In genomic region chr8:94770945-94771344, GRCm38 (mm10) we compare ENCODE assay signal across 9 mouse cellular contexts. TPM values are rescaled to one million over a fixed set of nuclear protein-coding genes. Genes with fewer than 3 reads are reported as not detected.
DNase-seq lines count a peak whose midpoint lies in the region; ATAC-seq and TF ChIP-seq lines count a peak whose summit lies in the region.
"Had no signal": no experiment of that assay in that cellular context is flagged by ENCODE, and none has a peak within 500 bp of the region (broad histone marks: within the 10 kb centered on the region; RNA-seq: fewer than 3 reads in every experiment).

No protein-coding gene starts in this region.

- no peak for TF ChIP-seq CTCF in kidney, adult 2 months (conservative IDR thresholded peaks at IDR 0.05; ENCODE audit: insufficient read depth, insufficient read length, low read depth, low read length)

- 71% methylated on average over 6 of the region's 6 CpGs for WGBS in hindbrain, embryonic 10.5 days
- 32% methylated on average over 6 of the region's 6 CpGs for WGBS in hindbrain, embryonic 13.5 days
- 15% methylated on average over 6 of the region's 6 CpGs for WGBS in kidney, adult 2 months

- H3K4me3 ChIP-seq in hindbrain, embryonic 10.5 days: no peak overlapping the region
- no peak overlapping the region for H3K4me3 ChIP-seq in hindbrain, embryonic 13.5 days
- H3K4me3 ChIP-seq in kidney, adult 2 months (ENCODE audit: insufficient read depth, low read depth, low read length): no peak overlapping the region

- H3K27me3 ChIP-seq in hindbrain, embryonic 10.5 days (ENCODE audit: insufficient read depth, poor library complexity, severe bottlenecking): peaks cover 63% of the 10 kb centered on the region
- peaks cover 25% of the 10 kb centered on the region for H3K27me3 ChIP-seq in hindbrain, embryonic 13.5 days
- H3K27me3 ChIP-seq in kidney, adult 2 months (replicated peaks; ENCODE audit: control insufficient read depth, insufficient read depth, low read length): no peaks in the 10 kb centered on the region

- no peak overlapping the region for H3K4me2 ChIP-seq in hindbrain, embryonic 13.5 days

- peaks cover 34% of the 10 kb centered on the region for H3K4me1 ChIP-seq in hindbrain, embryonic 10.5 days (replicated peaks)
- peaks cover 36% of the 10 kb centered on the region for H3K4me1 ChIP-seq in hindbrain, embryonic 13.5 days (replicated peaks)
- peaks cover 13% of the 10 kb centered on the region for H3K4me1 ChIP-seq in kidney, adult 2 months (ENCODE audit: control insufficient read depth, insufficient read depth, low read length)

- H3K36me3 ChIP-seq in hindbrain, embryonic 10.5 days: no peaks in the 10 kb centered on the region
- no peaks in the 10 kb centered on the region for H3K36me3 ChIP-seq in hindbrain, embryonic 13.5 days
- H3K36me3 ChIP-seq in kidney, adult 2 months (ENCODE audit: control insufficient read depth, insufficient read depth, low read length): no peaks in the 10 kb centered on the region
- H3K36me3 ChIP-seq: embryonic facial prominence, embryonic 12.5 days had no signal

- no peak overlapping the region for H3K9ac ChIP-seq in hindbrain, embryonic 13.5 days

- H3K9me3 ChIP-seq in hindbrain, embryonic 10.5 days: no peaks in the 10 kb centered on the region
- no peaks in the 10 kb centered on the region for H3K9me3 ChIP-seq in hindbrain, embryonic 13.5 days
- H3K9me3 ChIP-seq: embryonic facial prominence, embryonic 12.5 days had no signal

- TF ChIP-seq POLR2A in kidney, adult 2 months (IDR thresholded peaks at IDR 0.05; ENCODE audit: low read depth, low read length): no peak

- peak overlapping the region; percentile 88; the same call in 1 of the 2 replicates for H3K27ac ChIP-seq in hindbrain, embryonic 10.5 days
- H3K27ac ChIP-seq in hindbrain, embryonic 13.5 days: no peak overlapping the region
- H3K27ac ChIP-seq in kidney, adult 2 months (ENCODE audit: insufficient read depth, low read depth, low read length): no peak overlapping the region
- H3K27ac ChIP-seq: embryonic facial prominence, embryonic 12.5 days had no signal

- ATAC-seq in hindbrain, embryonic 13.5 days (ENCODE audit: low FRiP score): no peak

- DNase-seq in hindbrain, embryonic 10.5 days (ENCODE audit: low spot score): no peak
- DNase-seq in adrenal gland, postnatal 36 days: peak; percentile 54 to 77
- DNase-seq in kidney, adult 2 months: peak; percentile 79
- DNase-seq in lung, postnatal 10 days: peak; percentile 78
- peak; percentile 51 to 72 for DNase-seq in urinary bladder, postnatal 4 days (ENCODE audit: low spot score in 2 of 2)
- no peak for DNase-seq in thymus, postnatal 4 days
- no peak for DNase-seq in embryo, embryonic 10.5 days (ENCODE audit: low spot score)

RNA-seq across cellular contexts. Expression of gene Cx3cl1, which starts 0.9 kb away (rescaled TPM):
- 12.2 and 13.3 TPM in 2 replicates for polyA plus RNA-seq in hindbrain, embryonic 10.5 days (2016; fragmentation: Nextera tagmentation; extraction: Ambion mirVana)
- 15.0 and 15.8 TPM in 2 replicates for polyA plus RNA-seq in hindbrain, embryonic 13.5 days (2015; fragmentation: Nextera tagmentation; extraction: Ambion mirVana)
- total RNA-seq in adrenal gland, postnatal 36 days (2021): 10 to 100 TPM; 26.2 to 35.5 TPM
- polyA plus RNA-seq in kidney, adult 2 months (2012; rRNA removed): 148 and 169 TPM in 2 replicates

RNA-seq across cellular contexts. Expression of gene Ccl22, which starts 25.6 kb away (rescaled TPM):
- not detected in 2 replicates for polyA plus RNA-seq in hindbrain, embryonic 10.5 days (2016; fragmentation: Nextera tagmentation; extraction: Ambion mirVana)
- polyA plus RNA-seq in hindbrain, embryonic 13.5 days (2015; fragmentation: Nextera tagmentation; extraction: Ambion mirVana): not detected in 2 replicates
- total RNA-seq in adrenal gland, postnatal 36 days (2021): not detected
- 0.87 and 3.7 TPM in 2 replicates for polyA plus RNA-seq in kidney, adult 2 months (2012; rRNA removed)
- polyA plus RNA-seq: embryonic facial prominence, embryonic 12.5 days had no signal

RNA-seq across cellular contexts. Expression of gene Ccl17, which starts 39.3 kb away (rescaled TPM):
- not detected in 2 replicates for polyA plus RNA-seq in hindbrain, embryonic 10.5 days (2016; fragmentation: Nextera tagmentation; extraction: Ambion mirVana)
- polyA plus RNA-seq in hindbrain, embryonic 13.5 days (2015; fragmentation: Nextera tagmentation; extraction: Ambion mirVana): 0.43 TPM in 1 of 2 replicates, not detected in the other
- 1 to 10 TPM; 1.0 to 1.4 TPM for total RNA-seq in adrenal gland, postnatal 36 days (2021)
- 0.64 and 1.0 TPM in 2 replicates for polyA plus RNA-seq in kidney, adult 2 months (2012; rRNA removed)
- polyA plus RNA-seq: embryonic facial prominence, embryonic 12.5 days had no signal

Comparison
In these comparisons a context has a peak if more than half of its experiments do, and no peak if none do; other contexts are left out.
1. DNase-seq: peak in adrenal gland, postnatal 36 days (2 of 2), kidney, adult 2 months (single experiment), lung, postnatal 10 days (single experiment) and urinary bladder, postnatal 4 days (2 of 2); none in hindbrain, embryonic 10.5 days (single experiment), thymus, postnatal 4 days (single experiment) and embryo, embryonic 10.5 days (single experiment).